Mouse (Mus musculus) olfactory bulb, adult 2 months (tissue): ENCODE results near the gene Samd4b. TPM values are rescaled to one million over a fixed set of nuclear protein-coding genes. Genes with fewer than 3 reads are reported as not detected.
A peak's percentile ranks its signal among the peaks of the same experiment; 100 is the strongest.

Source experiments
- H3K27ac ChIP-seq: fragments of 200-500 bp; 2 replicates; pipeline ENCODE4 v1.5.1; 2012; ENCODE audit warnings: low read depth, low read length; ENCODE audit not compliant: insufficient read depth
- H3K4me1 ChIP-seq: fragments of 200-500 bp; 2 replicates; pipeline ENCODE4 v1.6.1; 2012; ENCODE audit warnings: low read length; ENCODE audit not compliant: control insufficient read depth, insufficient read depth
- H3K4me3 ChIP-seq: fragments of 200-500 bp; 2 replicates; pipeline ENCODE4 v1.5.1; 2012; ENCODE audit warnings: mild to moderate bottlenecking, low read depth, low read length, moderate library complexity; ENCODE audit not compliant: insufficient read depth
- CTCF ChIP-seq: fragments of 200-500 bp; IDR thresholded peaks from 2 replicates; pipeline ENCODE4 v1.5.1; 2012; ENCODE audit warnings: low read depth, mild to moderate bottlenecking, low read length, moderate library complexity; ENCODE audit not compliant: insufficient read depth
- POLR2A ChIP-seq: fragments of 200-500 bp; IDR thresholded peaks from 2 replicates; pipeline ENCODE4 v1.6.1; 2012; ENCODE audit warnings: mild to moderate bottlenecking, low read depth, low read length, moderate library complexity; ENCODE audit not compliant: insufficient read depth
- WGBS: fragments of 180-500 bp; shearing (Covaris S2); methylation state at CpG from one replicate; pipeline ENCODE4 v1.1.7; 2018; 5-methylcytosine and 5-hydroxymethylcytosine counted together
- polyA plus RNA-seq: library from polyadenylated mRNA; stranded (reverse); fragments of >200 nt; gene quantifications from 2 replicates; pipeline ENCODE4 v1.2.4, GENCODE M21; 2012; ENCODE audit warnings: low replicate concordance; ENCODE audit not compliant: missing spikeins, insufficient read depth, insufficient read length

Gene Samd4b
- polyA plus RNA-seq, 1 experiment: not detected

DNA sequence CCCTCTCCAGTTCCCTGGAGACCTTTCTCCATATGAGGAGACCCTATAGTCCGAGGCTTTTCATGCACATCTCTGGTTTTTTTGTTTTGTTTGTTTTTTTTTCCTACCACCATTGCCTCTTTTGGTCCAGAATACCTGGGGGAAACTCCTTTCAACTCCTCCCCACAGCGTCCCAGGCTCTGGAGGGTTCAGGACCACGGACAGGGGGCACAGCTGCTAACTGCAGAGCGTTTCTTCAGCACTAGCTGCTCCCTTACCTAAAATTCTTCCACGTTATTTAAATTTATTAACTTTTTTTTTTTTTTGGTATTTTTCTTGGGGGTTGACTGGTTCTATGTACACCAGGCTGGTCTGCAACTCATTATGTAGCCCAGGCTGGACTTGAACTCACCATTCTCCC is 92.4 kb downstream of the Samd4b start:
- Histone ChIP-seq H3K4me1 (peaks cover 4% of the 10 kb centered on the region; the same call in 1 of the 2 replicates), H3K4me3 (no peak overlapping the region), H3K27ac (no peak overlapping the region)
- 28% methylated on average over 5 of the region's 5 CpGs for WGBS
- TF ChIP-seq CTCF (no peak), POLR2A (no peak)

GRCm38 (mm10) chr7:28495426-28495825 is 102.5 kb downstream of the Samd4b start:
- H3K4me1 ChIP-seq: peaks cover 5% of the 10 kb centered on the region; the same call in 1 of the 2 replicates
- no peak overlapping the region for H3K4me3 ChIP-seq
- WGBS: 85% methylated on average over 11 of the region's 11 CpGs
- TF ChIP-seq POLR2A (no peak), CTCF (no peak)
- no peak overlapping the region for H3K27ac ChIP-seq

GRCm38 (mm10) chr7:28492310-28492709 is 105.6 kb downstream of the Samd4b start:
- no peak for TF ChIP-seq POLR2A
- TF ChIP-seq CTCF: no peak
- H3K27ac ChIP-seq: no peak overlapping the region
- WGBS: 85% methylated on average over 8 of the region's 8 CpGs
- H3K4me3 ChIP-seq: no peak overlapping the region
- H3K4me1 ChIP-seq: peaks cover 14% of the 10 kb centered on the region

- Histone ChIP-seq H3K27ac (no peak overlapping the region), H3K4me3 (no peak overlapping the region), H3K4me1 (peaks cover 14% of the 10 kb centered on the region)
- WGBS: 37% methylated on average over 14 of the region's 14 CpGs
- TF ChIP-seq CTCF (no peak), POLR2A (no peak)
Observed at GRCm38 (mm10) chr7:28490903-28491302, 107.0 kb downstream of the Samd4b start.

GRCm38 (mm10) chr7:28490410-28490809 is 107.5 kb downstream of the Samd4b start:
- Histone ChIP-seq H3K4me3 (no peak overlapping the region), H3K27ac (no peak overlapping the region), H3K4me1 (peaks cover 14% of the 10 kb centered on the region)
- TF ChIP-seq POLR2A (no peak), CTCF (no peak)
- WGBS: 11% methylated on average over 10 of the region's 10 CpGs

DNA sequence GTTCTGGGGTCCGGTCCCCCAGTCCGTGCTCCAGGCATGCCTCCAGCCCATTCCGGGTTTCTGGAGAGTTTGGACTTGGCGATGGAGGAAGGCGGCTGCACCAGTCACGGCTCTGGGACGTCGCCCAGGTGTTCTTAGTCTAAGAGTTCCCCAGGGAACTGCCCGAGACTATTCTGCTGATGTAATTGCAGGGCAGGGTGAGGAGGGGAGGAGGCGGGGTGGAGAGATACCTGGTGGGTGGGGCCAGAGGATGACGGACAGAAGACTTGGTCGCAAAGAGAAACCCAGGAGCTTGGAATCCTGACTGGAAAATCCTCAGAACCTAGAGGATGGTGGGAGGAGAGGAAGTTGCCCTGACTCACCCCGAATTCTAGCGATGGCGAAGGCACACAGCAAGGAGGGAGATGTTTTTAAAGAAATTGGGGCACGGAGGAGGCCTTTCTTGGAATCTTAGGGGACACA is 109.9 kb downstream of the Samd4b start:
- no peak overlapping the region for H3K27ac ChIP-seq
- peak overlapping the region; percentile 33 for H3K4me3 ChIP-seq
- TF ChIP-seq POLR2A (no peak), CTCF (no peak)
- H3K4me1 ChIP-seq: peaks cover 14% of the 10 kb centered on the region
- WGBS: 3% methylated on average over 16 of the region's 16 CpGs

DNA sequence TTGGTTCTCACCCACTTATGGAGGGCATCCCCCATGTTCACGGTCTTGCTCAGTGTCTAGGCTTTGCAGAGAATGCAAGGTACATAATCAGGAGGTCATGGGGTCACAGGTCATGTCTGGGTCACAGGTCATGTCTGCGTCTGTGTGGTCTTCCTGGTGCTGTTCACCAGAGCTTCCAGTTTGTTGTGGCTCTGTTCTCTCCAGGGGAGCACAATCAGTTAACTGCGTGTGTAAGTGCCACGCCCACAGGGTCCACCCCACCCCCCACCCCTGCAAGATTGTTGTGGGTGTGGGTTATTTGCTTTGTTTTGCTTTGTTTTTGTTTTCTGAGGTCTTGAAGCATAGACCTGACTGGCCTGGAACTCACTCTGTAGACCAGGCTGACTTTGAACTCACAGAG is 113.8 kb downstream of the Samd4b start:
- Histone ChIP-seq H3K4me3 (no peak overlapping the region), H3K4me1 (peaks cover 12% of the 10 kb centered on the region), H3K27ac (no peak overlapping the region)
- TF ChIP-seq CTCF (no peak), POLR2A (no peak)
- 43% methylated on average over 4 of the region's 4 CpGs for WGBS

DNA sequence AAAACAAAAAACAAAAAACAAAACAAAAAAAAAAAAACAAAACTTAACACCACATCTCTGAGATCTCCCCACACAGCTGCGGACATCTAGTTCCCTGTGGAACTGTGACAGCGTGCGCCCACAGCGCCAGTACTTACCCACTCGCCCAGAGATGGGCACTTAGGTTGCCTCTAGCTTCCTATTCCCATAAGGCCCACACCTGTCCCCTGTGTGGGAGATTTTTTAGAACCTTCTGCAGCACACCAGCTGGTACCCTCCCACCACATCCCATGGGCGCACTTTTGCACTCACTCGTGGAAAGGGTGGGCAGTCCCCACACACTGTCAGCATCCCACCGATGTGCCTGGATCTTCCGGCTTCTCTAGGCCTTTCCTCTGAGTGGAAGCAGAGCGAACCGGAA is 115.1 kb downstream of the Samd4b start:
- TF ChIP-seq CTCF (no peak), POLR2A (no peak)
- WGBS: 74% methylated on average over 11 of the region's 11 CpGs

GRCm38 (mm10) chr7:28478854-28479253 is 119.1 kb downstream of the Samd4b start:
- TF ChIP-seq POLR2A: no peak
- no peak for TF ChIP-seq CTCF
- 14% methylated on average over 8 of the region's 8 CpGs for WGBS

More for the DNA sequence above, 115.1 kb downstream of the Samd4b start:
- Histone ChIP-seq H3K27ac (no peak overlapping the region), H3K4me1 (peaks cover 5% of the 10 kb centered on the region), H3K4me3 (no peak overlapping the region)

DNA sequence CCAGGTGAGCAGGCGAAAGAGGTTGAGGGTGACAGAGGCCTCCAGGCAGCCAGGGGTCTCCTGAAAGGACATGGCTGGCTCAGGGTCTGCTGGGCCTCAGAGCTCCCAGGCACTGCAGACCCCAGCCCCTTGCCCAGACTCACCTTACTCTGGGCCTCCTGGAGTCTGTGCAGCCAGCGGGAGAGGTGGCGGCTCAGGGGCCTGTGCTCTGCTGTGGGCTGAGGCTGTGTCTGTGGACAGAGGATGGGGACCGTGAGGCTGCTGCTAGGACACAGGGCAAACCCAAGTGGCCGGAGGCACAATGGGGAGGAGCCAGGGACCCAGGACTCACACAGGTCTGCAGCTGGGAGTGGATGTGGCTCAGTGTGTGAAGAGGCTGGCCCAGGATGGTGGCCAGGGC is 120.6 kb downstream of the Samd4b start:
- no peak for TF ChIP-seq CTCF
- TF ChIP-seq POLR2A: no peak
- Histone ChIP-seq H3K4me3 (no peak overlapping the region), H3K4me1 (no peaks in the 10 kb centered on the region), H3K27ac (no peak overlapping the region)
- WGBS: 93% methylated on average over 5 of the region's 5 CpGs

More at GRCm38 (mm10) chr7:28478854-28479253, 119.1 kb downstream of the Samd4b start:
- Histone ChIP-seq H3K27ac (no peak overlapping the region), H3K4me1 (peaks cover 3% of the 10 kb centered on the region; the same call in 1 of the 2 replicates), H3K4me3 (no peak overlapping the region)
